Mouse (Mus musculus) frontal cortex, postnatal 25 days (tissue): ENCODE measurements around the gene Adcy9.
"Not testable (repeated sequence)": the region's sequence is repeated elsewhere in the genome, so short reads cannot be mapped to it uniquely, and the experiment has no call there.

Experiments
- DNase-seq, 2 experiments: peaks; one replicate each; pipeline ENCODE4 v3.0.0; 2022; ENCODE audit warnings: low spot score in 2 of 2

Adcy9 gene

DNA sequence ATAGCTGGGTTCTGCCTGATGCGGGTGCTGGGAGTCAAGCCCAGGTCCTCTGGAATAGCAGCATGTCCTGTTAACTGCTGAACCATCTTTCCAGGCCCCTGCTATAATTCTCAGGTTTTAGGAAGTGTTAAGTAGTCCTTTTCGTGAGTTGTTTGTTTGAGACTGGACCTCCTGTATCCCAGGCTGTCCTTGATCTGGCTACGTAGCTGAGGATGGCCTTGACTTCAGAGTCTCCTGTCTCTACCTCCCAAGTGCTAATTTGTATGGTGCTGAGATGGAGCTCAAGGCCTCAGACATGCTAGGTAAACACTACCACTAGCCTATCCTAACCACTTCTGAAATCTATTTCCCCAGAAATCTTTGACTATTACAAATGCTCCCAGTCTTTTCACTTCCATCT, 37.9 kb downstream of the Adcy9 start:
- DNase-seq: no peak

DNA sequence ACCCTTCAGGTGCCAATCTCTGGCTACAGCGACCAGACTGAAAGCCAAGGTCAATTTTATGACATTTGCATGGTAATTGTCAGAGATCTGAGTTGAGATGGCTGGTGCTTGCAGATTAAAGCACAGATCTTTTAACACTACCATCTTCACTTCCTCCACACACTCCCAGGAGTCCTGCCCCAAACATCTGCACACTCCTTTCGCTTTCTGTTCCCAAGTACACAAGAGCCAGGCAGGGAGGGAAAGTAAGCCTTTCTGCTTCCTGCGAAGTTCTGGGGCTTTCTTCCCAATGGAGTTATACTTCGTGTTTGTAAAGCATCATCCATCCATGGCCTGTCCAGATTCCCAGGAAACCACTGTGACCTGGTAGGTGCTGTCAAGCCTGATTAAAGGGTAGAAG, 38.8 kb downstream of the Adcy9 start:
- DNase-seq: no peak

DNA sequence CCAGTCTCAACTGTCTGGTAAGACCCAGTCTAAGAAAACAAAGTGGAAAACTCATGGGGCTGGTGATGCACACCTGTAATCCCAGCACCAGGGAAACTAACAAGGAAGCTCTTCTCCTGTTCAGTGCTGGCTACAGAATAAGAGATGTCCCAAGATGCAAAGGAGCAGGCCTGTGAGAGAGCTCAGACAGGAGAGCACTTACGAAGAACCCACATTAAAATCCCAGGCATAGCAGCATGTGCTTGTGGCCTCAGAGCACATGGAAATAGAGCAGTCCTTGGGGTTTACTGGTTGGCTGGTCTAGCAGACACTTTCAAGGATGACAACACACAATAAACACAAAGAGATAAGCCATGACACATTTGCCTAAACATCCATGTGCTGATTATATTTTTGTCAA, 41.5 kb downstream of the Adcy9 start:
- no peak for DNase-seq

DNA sequence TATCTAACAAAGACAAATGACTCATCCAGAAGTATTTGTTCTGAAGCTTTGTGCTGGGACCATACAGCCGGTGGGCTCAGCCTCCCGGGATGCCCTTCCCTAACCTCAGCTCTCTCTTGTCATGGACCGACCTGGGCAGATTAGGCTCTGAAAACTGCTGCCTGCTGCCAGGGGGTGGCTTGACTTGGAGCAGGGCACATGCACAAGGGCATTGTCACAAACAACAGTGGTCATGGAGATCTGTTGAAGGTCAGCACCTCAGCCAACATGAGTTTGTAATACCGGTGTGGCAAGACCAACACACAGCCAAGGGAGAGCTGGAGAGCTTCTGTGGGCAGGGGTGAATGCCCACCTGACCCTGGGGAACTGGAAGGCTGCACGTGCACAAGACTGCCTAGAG, 42.7 kb downstream of the Adcy9 start:
- no peak for DNase-seq

DNA sequence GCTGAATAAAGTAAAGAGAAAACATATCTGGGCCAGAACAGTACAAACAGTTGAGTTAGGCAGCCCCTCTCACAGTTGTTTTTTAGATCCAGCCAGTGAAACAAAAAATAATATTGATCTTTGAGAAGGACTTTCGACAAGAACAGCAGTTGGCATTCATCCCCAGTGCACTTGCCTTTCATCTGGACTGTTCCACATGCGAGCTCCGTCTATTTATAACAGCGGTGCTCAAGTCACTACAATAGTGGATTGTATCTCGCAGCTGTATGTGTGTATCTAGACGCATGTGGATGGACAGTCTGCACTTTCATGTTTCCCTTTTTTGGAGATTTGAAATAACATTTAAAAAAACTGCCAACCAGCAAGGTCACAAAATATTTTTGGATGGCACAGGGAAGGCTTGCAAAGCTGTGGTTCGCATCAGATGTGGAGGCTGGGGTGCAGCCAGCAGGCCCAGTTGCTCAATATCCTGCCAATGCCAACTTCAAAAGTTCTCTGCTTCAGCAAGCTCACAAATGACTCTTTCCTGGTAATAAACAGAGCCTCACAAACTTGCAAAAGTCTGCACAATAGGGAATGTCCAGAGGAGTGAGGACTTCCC, 45.4 kb downstream of the Adcy9 start:
- no peak for DNase-seq

DNA sequence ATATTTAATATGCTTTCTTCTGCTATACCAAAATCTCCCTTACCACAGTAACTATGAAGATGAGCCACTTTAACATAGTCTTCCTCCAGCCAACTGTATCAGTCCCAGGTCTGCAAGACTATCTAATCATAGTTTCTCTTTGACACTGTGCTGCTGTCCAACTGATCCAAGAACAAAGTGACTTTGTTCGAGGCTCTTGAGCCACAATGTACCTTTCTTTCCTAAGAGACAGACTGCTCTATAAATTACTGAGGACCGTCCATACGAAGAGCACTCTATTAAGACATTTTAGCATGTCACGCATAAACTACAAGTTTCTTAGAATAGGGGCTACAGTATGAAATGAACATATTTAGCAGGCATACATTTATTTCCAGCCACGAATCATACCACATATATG, 46.0 kb downstream of the Adcy9 start:
- DNase-seq: no peak

DNA sequence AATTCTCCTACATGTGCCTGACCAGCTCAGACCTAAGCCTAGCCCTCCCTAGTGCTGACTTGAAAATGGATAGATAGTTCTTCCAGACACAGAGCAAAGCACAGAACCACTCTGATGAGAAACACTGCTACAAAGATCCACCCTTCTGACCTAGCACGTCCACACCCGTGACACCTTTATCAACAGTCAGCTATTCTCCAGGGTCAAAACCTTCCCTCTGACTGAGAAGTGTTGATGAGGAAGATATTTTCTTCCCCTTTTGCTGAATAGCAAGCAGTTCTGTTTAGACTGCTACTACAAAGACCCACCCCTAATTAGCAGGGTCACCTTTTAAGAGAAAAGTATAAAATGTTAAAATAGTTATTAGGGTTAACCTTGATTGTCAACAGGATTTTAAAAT, 49.3 kb downstream of the Adcy9 start:
- no peak for DNase-seq

DNA sequence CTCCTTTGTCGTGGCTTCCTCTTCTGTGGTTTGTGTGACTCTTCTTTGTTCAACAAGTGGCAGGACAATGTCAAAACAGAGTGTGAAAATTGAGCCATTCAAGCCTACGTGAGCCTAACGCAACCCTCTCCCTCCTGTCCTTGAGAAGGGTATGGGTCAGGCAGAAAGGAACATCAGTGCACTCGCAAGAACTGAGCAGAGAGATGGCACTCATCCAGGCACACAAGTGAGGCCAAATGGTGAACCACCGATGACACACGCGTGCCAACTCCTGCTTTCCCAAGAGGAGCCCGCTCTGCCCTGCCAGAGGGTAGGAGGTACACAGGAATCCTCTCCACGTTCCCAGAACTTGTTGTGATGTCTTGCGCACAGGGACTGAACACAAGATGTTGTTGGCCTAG, 50.2 kb downstream of the Adcy9 start:
- no peak for DNase-seq

DNA sequence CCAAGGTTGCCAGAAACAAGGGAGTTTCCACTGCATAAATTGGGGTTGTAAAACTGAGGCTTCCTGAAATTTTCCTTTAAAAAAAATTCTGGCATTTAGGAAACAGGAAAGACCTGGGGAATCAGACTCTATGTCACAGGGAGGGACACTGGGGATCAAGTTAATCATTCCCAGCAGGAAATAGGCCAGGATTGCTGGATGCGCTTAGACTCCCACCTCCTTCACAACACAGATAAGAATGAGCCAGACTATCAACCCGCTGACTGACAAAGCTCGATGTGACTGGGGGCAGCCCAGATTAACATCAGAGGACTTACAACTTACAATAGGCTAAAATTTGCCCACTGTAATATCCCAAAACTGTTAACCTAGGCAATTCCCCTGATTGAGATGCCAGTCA, 52.4 kb downstream of the Adcy9 start:
- DNase-seq: no peak

DNA sequence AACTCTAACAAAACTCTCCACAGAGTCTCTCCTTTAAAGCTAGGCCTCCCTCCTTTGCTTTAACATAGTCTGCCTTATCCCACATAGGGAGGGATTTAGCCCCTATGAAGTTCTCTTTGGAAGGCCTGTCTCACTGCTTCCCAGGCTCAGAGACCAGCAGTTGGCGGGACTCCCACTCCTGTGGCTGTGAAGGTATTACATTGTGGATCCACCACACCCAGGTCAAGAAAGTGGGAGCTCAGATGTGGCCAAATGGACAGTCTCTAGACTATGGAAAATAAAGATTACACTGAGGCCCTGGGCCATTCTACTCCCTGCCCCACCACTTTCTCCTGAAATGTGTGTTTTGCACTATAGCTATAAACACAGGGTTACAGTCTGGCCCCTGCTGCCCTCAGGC, 53.0 kb downstream of the Adcy9 start:
- DNase-seq: no peak

DNA sequence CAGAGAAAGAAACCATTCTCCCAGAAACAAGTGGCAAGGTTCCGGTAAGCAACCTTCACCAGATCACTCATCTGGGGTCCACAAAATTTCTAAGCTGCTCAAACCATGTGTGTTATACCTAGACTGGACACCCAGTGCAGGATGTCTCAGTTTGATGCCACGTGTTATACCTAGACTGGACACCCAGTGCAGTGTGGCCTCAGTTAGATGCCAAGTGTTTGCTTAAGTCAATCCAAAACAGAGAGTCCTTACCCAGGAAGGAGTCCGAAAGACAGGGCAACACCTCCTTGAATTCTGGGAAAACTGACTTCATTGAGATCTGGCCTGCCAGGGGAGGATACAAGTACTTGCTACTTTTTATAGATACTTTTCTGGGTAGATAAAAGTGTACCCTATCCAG, 53.6 kb downstream of the Adcy9 start:
- DNase-seq: no peak

DNA sequence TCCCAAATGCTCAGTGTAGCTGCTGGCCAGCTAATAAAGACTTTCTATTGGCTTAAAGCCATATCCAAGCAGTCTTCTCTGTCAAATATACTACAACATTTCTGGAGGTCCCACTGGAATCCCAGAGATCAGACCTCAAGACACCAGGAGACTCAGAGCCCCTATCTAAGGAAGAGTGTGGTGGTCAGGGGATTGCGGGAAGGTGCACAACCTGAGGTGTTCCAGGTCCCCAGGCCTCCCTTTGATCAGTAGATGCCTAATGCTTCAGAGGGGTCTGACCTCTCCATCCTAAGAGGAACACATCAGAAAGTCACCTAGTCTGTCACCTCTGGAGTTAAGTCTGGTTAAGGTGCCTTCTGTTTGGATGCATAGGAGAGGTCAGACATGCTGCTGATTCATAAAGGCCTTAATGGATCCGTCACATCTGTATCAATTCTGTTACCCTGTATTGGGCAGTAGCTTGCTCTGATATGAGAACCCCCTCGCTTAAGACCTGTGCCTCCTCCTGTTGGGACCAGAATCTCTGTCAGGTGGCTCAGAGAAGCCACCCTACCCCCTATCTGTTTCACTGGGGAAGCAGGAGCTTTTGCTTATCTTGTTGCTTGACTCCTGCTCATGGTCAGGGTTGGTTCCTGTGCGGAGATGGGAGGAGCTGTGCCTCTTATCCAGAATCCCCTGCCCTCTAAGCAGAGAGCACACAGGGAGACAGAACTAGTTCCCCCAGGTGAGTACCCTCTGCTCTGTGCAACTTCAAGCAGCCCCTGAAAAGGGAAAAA, 56.8 kb downstream of the Adcy9 start:
- no peak for DNase-seq

DNA sequence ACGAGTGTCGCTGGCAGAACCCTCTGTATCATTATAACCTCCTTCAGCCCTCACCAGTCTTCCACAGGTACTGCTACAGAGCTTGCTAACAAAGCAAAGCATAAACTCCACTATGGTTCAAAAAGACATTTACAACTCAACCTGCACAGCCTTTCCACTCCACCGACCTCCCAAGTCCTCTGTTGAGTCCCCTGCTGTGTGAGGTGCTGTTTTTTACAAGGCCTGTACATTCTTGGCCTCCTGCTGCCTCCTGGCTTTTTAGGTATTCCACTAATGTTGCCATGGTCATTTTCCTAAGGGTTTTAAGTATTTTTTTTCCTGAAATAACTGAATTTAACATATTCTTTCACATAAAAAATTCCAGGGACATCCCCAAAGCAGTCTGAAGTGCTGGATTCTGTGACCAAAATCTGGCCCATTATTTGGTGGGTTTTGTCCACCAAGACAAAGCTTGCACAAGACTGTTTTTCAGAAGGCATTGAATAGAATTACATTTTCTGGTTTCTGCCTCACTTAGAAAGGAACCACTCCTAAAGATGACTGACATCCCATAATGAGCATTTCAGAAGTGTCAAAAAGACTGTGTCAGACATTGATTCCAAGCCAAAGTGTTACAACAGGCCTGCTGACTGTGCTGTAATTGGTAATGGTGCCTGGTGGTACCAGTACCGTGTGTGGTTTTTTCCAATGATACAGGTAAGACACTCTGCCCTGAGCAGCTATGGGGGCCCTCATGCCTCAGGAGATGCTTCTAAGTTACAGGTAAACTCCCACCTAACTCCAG, 64.8 kb downstream of the Adcy9 start:
- DNase-seq: no peak

DNA sequence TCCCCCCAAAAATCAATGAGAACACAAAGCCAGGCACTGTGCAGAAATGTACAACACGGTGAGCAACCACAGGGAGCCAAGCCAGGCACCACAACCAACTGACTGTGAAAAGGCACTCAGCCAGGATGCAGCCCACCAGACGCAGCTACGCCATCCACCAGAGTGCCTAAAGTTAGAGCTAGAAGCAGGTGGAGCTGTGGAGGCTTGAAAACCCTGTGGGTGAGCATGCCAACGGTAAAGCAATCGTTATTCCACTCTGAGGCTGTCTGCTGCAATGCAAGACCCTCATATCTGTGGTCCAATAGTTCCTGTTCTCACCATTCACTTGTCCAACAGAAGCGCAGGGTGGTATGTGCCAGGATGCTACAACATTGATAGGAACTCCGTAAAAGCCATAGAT, 77.7 kb downstream of the Adcy9 start:
- DNase-seq: peak in 1 of 2 experiments; percentile 35

DNA sequence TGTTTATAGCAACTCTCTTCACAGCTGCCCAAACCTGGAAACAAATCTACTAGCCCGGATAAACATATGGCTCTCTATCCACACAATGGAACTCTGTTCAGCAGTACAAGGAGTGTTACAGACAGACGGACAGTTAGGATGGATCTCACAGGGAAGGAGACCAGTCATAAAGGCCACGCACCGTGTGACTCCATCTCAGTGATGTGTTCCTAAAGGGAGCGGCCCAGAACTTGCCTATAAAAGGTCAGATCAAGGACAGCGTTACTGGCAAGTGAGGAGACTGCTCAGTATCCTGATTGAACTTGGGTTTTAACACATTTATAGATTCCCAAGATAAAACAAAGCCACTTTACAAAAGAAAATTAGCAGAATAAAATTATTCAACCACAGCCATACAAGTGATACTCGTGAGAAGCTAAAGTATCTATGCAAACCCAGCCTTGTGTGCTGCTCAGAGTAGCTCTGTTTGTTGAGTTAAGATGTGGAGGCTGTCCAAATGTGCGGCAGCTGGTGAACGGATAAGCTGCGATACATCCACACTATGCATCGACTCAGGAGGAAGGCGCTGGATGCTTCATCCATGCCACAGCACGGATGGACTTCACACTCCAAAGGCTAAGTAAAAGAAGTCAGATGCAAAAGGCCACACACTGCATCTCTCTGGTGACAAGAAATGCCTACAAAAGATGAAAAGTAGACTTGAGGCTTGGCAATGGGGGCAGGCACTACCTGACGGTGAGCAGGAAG, 78.8 kb downstream of the Adcy9 start:
- no peak for DNase-seq

DNA sequence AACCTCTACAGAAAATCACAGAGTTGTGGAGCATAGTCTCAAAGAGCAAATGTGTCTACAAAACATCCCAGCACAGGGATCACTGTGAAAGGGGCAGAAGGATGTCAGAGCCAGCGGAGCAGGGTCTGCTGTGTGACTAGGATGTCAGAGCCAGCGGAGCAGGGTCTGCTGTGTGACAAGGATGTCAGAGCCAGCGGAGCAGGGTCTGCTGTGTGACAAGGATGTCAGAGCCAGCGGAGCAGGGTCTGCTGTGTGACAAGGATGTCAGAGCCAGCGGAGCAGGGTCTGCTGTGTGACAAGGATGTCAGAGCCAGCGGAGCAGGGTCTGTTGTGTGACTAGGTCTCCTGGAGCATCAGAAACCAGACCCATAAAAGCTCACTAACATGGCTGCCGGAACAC, 81.1 kb downstream of the Adcy9 start:
- not testable (repeated sequence) for DNase-seq

DNA sequence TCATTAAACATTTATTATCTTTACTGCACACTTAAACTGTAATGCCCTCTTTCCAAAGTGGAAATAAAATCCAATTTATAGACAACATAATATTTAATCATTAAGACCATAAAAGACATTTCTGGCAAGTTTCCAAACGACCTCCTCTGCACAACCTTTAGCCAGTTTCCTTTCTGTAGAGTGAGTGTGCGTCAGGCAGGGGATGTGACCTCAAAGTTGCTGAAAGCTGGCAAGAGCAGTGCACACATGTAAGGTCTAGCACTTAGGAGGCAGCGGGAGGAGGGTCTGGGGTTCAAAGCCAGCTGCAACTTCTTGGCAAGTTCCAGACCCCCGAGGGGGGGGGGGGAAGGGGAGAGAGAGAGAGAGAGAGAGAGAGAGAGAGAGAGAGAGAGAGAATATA, 83.0 kb downstream of the Adcy9 start:
- no peak for DNase-seq

DNA sequence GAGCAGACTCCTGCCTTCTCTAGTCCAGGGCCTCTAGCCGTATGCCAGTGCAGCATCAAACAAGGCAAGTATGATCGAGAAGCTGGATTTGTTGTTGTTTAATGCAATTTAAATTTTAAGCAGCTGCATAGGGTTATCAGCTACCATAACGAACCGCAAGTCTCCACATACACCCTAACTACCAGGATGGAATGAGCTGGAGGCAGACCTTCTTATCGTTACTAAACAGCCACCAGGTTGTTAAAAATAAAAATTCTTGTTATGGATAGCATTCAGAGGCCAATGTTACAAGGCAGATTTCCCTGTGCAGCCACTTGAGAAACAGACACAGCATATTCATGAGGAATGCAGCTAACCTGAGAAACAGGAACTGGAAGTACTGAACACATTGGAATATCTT, 86.5 kb downstream of the Adcy9 start:
- no peak for DNase-seq

DNA sequence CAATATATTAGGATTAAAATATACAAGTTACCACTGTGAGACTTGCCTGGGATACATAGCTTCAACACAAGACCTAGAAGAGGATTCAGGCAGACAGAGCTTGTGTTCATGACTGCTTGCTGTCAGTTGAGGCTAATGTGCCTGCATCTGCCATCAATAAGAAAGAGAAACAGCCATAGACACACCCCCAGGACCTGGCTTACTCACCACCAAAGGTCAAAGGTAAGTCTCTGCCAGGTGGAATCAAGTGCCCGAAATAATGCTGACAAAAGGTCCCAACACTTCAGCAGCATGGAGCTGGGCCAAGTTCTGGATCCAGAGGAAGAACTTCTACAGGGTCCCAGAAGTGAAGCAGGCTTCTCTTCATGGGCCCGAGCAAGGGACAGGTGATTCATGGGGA, 86.9 kb downstream of the Adcy9 start:
- no peak for DNase-seq

DNA sequence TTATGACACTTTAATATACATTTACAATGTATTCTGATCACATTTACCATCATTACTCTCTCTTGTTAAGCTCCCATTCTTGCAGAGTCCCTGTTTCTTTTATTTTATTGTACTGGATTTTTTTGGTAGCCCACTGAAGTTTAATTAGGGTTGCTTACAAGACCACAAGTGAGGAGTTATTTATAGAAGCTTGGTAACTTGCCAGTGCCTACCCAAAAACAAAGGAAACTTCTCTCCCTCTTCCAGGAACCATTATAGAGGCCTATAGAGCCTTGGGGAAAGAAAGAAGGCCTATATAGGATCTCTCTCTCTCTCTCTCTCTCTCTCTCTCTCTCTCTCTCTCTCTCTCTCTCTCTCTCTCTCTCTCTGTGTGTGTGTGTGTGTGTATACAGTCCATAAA, 93.2 kb downstream of the Adcy9 start:
- DNase-seq: no peak

DNA sequence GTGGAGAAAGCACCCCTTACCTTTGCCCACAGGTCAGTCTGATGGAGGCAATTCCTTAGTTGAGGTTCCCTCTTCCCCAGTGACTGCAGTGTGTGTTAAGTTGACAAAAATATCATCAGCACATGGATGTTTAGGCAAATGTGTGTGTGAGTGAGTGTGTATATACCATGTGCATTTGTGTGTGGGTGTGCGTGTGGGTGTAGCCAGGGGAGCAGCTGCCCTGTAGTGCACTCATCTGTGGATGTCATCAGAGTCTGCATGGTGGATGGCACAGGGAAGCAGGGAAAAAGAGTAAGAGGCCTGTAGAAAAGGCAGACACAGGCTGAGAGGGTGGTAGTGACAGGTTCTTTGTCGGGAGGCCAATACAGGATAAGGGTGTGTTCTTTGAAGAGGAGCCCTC, 94.5 kb downstream of the Adcy9 start:
- no peak for DNase-seq

DNA sequence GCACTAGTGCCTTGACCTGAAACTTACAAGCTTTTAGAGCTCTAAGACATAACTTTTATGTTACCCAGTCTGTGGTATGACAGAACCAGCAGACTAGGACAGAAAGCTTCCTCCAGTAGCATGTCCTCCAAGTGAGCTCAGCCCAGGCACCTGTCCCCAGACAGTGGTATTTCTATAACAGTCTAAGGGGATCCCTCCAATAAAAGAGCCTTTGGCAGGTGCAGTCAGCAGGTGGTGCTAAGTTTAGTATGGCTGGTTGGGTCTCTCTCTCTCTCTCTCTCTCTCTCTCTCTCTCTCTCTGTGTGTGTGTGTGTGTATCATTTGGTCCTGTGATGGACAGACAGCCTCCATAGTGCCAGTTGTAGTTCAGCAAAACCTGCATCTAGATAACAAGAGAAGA, 95.3 kb downstream of the Adcy9 start:
- no peak for DNase-seq
